Mouse (Mus musculus) intestine, embryonic 16.5 days (tissue): ENCODE measurements around the gene Rhbg. TPM values are rescaled to one million over a fixed set of nuclear protein-coding genes. Genes with fewer than 3 reads are reported as not detected.
"Not testable (repeated sequence)": the region's sequence is repeated elsewhere in the genome, so short reads cannot be mapped to it uniquely, and the experiment has no call there.

Experiments
- ATAC-seq: fragments of 200-750 bp; cut with Nextera tagmentation; 2 replicates; pipeline ENCODE4 v1.8.0; 2017; ENCODE audit warnings: moderate TSS enrichment, moderate library complexity
- H3K27ac ChIP-seq: fragments of 300-500 bp; sonication (generic); 2 replicates; pipeline ENCODE4 v1.5.1; 2014; ENCODE audit warnings: mild to moderate bottlenecking, low read length
- H3K27me3 ChIP-seq: fragments of 300-500 bp; sonication (generic); replicated peaks from 2 replicates; pipeline ENCODE4 v1.6.1; 2014; ENCODE audit warnings: low read length, control low read depth, mixed read lengths; ENCODE audit not compliant: control insufficient read depth, insufficient read depth
- H3K36me3 ChIP-seq: fragments of 300-500 bp; sonication (generic); 2 replicates; pipeline ENCODE4 v1.6.1; 2014; ENCODE audit warnings: low read length, control low read depth; ENCODE audit not compliant: control insufficient read depth, insufficient read depth
- H3K4me1 ChIP-seq: fragments of 300-500 bp; sonication (generic); 2 replicates; pipeline ENCODE4 v1.6.1; 2014; ENCODE audit warnings: low read length, control low read depth, mixed read lengths; ENCODE audit not compliant: control insufficient read depth, insufficient read depth
- H3K4me2 ChIP-seq: fragments of 300-500 bp; sonication (generic); 2 replicates; pipeline ENCODE4 v1.6.1; 2014; ENCODE audit warnings: low read depth, low read length, control low read depth
- H3K4me3 ChIP-seq: fragments of 300-500 bp; sonication (generic); 2 replicates; pipeline ENCODE4 v1.5.1; 2014; ENCODE audit warnings: mild to moderate bottlenecking, low read length
- H3K9ac ChIP-seq: fragments of 300-500 bp; sonication (generic); 2 replicates; pipeline ENCODE4 v1.6.1; 2014; ENCODE audit warnings: low read depth, low read length
- H3K9me3 ChIP-seq: fragments of 300-500 bp; sonication (generic); 2 replicates; pipeline ENCODE4 v1.6.1; 2016; ENCODE audit warnings: low read length, control low read depth; ENCODE audit not compliant: control insufficient read depth
- WGBS: fragments of 180-500 bp; shearing (Covaris S2); extraction: QIAGEN DNeasy Blood & Tissue Kit; methylation state at CpG from one replicate; pipeline ENCODE4 v1.1.7; 2014; 5-methylcytosine and 5-hydroxymethylcytosine counted together
- polyA plus RNA-seq: library from polyadenylated mRNA; unstranded; fragments of >200 nt; fragmentation: Nextera tagmentation; extraction: Ambion mirVana; gene quantifications from 2 replicates; pipeline ENCODE4 v1.2.1, GENCODE M21; 2015

Gene Rhbg
- polyA plus RNA-seq, 1 experiment from 2014 or later, result 1.3 TPM

DNA sequence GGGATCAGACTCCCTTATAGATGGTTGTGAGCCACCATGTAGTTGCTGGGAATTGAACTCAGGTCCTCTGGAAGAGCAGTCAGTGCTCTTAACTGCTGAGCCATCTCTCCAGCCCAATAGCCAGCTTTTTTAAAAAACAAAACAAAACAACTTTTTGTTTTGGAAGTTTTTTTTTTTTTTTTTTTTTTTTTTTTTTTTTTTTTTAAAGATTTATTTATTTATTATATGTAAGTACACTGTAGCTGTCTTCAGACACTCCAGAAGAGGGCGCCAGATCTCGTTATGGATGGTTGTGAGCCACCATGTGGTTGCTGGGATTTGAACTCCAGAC, 31.0 kb upstream of the Rhbg start:
- H3K36me3 ChIP-seq, result not testable (repeated sequence)

GRCm38 (mm10) chr3:88284815-88285564, 30.5 kb upstream of the Rhbg start:
- not testable (repeated sequence) for H3K27me3 ChIP-seq, H3K36me3 ChIP-seq, H3K4me2 ChIP-seq, ATAC-seq, H3K27ac ChIP-seq, H3K9me3 ChIP-seq, H3K9ac ChIP-seq, H3K4me1 ChIP-seq, H3K4me3 ChIP-seq
- 93% methylated on average over 14 of the region's 14 CpGs for WGBS

More for the DNA sequence above, 31.0 kb upstream of the Rhbg start:
- H3K27me3 ChIP-seq, H3K4me3 ChIP-seq, H3K4me1 ChIP-seq, H3K9ac ChIP-seq, H3K27ac ChIP-seq, H3K9me3 ChIP-seq, H3K4me2 ChIP-seq, ATAC-seq: not testable (repeated sequence)
- WGBS, result no CpG with 5 or more reads among the region's 2 CpGs

GRCm38 (mm10) chr3:88281141-88281916, 26.8 kb upstream of the Rhbg start:
- H3K4me1 ChIP-seq, H3K4me3 ChIP-seq, H3K9me3 ChIP-seq, H3K4me2 ChIP-seq, H3K9ac ChIP-seq, H3K27me3 ChIP-seq, H3K36me3 ChIP-seq, ATAC-seq, H3K27ac ChIP-seq: not testable (repeated sequence)
- WGBS, result 75% methylated on average over 11 of the region's 11 CpGs

DNA sequence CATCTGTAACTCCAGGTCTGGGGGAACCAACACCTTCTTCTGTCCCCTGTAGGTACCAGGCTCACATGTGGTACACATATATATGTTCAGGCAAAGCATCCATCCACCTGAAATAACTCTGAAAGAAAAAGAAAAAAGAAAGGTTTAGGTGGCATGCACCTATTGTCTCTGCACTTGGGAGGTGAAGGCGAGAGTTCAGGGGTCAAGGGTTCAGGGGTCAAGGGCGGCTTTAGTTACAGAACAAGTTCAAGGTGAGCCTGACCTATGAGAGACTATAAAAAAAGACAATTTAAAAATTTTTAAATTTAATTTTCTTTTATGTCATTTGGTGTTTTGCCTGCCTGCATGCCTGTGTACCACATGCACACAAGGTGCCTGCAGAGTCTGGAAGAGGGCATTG, 25.5 kb upstream of the Rhbg start:
- Histone ChIP-seq H3K9me3 (no peaks in the 10 kb centered on the region), H3K9ac (no peak overlapping the region), H3K4me2 (no peak overlapping the region), H3K4me1 (no peaks in the 10 kb centered on the region), H3K4me3 (no peak overlapping the region), H3K27me3 (no peaks in the 10 kb centered on the region), H3K27ac (no peak overlapping the region), H3K36me3 (no peaks in the 10 kb centered on the region)
- WGBS, result 90% methylated on average over 2 of the region's 2 CpGs
- no peak for ATAC-seq

DNA sequence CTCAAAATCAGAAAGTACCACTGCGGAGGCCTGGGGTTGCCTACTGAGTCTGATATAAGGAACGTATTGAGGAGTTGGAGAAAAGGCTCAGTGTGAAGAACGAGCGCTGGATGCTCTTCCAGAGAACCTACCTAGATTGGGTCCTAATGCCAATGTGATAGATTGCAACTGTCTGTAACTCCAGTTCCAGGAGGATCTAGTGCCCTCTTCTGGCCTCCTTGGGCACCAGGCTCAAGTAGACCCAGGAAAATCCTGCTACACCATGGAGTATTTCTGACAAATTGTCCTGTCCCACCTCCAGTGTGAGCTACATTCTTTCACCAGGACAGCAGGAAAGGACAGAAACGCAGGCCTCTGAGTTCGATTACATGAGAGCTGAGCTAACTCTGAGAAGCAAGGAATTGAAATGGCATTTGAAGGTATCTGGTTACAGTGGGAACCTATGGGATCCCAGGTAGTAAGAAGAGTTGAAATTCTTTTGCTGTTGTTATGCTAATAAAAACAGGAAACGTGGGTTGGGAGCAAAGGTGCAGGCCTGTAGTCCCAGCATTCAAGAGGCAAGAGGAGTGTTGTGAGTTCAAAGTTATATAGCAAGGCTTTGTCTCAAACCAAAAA, 22.1 kb upstream of the Rhbg start:
- H3K27ac ChIP-seq, result no peak overlapping the region
- no peaks in the 10 kb centered on the region for H3K9me3 ChIP-seq
- no peak overlapping the region for H3K4me3 ChIP-seq
- no peak for ATAC-seq
- H3K4me2 ChIP-seq, result no peak overlapping the region
- H3K27me3 ChIP-seq, result no peaks in the 10 kb centered on the region
- WGBS, result 41% methylated on average over 7 of the region's 7 CpGs
- H3K4me1 ChIP-seq, result no peaks in the 10 kb centered on the region
- no peaks in the 10 kb centered on the region for H3K36me3 ChIP-seq
- no peak overlapping the region for H3K9ac ChIP-seq

- Histone ChIP-seq H3K27ac (no peak overlapping the region), H3K27me3 (no peaks in the 10 kb centered on the region), H3K36me3 (no peaks in the 10 kb centered on the region), H3K4me1 (no peaks in the 10 kb centered on the region), H3K9me3 (no peaks in the 10 kb centered on the region), H3K4me3 (no peak overlapping the region), H3K4me2 (no peak overlapping the region), H3K9ac (no peak overlapping the region)
- ATAC-seq, result no peak
- WGBS, result 89% methylated on average over 2 of the region's 2 CpGs
Measured at GRCm38 (mm10) chr3:88276121-88276520, 21.6 kb upstream of the Rhbg start.

DNA sequence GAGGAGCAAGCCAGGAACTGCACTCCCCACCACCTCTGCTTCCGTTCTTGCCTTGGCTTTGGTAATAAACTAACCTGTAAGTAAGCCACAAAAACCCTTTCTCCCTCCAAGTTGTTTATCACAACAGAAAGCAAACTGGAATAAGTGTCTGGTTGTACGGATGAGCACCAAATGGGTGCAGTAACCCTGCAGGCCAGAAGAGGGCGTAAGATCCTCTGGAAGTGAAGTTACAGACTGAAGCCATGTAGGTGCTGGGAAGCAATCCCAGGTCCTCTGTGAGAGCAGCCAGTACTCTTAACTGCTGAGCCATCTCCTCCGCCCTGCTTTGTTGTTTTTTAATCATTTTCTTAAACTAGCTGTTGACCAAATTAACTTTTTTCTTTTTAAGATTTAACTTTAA, 19.5 kb upstream of the Rhbg start:
- H3K4me3 ChIP-seq, result no peak overlapping the region
- H3K27me3 ChIP-seq, result no peaks in the 10 kb centered on the region
- no peak overlapping the region for H3K4me2 ChIP-seq
- no peaks in the 10 kb centered on the region for H3K9me3 ChIP-seq
- 92% methylated on average over 4 of the region's 4 CpGs for WGBS
- no peaks in the 10 kb centered on the region for H3K36me3 ChIP-seq
- ATAC-seq, result no peak
- no peaks in the 10 kb centered on the region for H3K4me1 ChIP-seq
- no peak overlapping the region for H3K27ac ChIP-seq
- no peak overlapping the region for H3K9ac ChIP-seq

GRCm38 (mm10) chr3:88271859-88272258, 17.4 kb upstream of the Rhbg start:
- no peak overlapping the region for H3K27ac ChIP-seq
- no peaks in the 10 kb centered on the region for H3K9me3 ChIP-seq
- no peaks in the 10 kb centered on the region for H3K36me3 ChIP-seq
- H3K4me3 ChIP-seq, result no peak overlapping the region
- no peak for ATAC-seq
- H3K9ac ChIP-seq, result no peak overlapping the region
- H3K4me1 ChIP-seq, result no peaks in the 10 kb centered on the region
- WGBS, result 89% methylated on average over 3 of the region's 3 CpGs
- H3K27me3 ChIP-seq, result no peaks in the 10 kb centered on the region
- H3K4me2 ChIP-seq, result no peak overlapping the region

DNA sequence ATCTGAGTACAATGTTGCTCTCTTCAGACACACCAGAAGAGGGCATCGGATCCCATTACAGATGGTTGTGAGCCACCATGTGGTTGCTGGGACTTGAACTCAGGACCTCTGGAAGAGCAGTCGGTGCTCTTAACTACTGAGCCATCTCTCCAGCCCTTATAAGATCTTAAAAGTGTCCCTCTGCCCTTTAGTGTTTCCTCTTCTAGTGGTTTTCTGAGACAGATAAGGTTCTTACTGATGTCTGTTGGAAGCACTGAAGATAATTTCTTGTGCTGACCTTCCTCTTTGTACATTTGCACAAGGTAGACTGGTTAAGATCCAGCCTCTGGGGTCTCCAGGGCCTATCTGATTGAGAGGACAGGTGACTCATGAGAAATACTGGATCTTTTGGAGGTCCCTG, 16.8 kb upstream of the Rhbg start:
- not testable (repeated sequence) for H3K36me3 ChIP-seq, H3K9ac ChIP-seq, H3K4me3 ChIP-seq, H3K27me3 ChIP-seq, ATAC-seq, H3K27ac ChIP-seq, H3K9me3 ChIP-seq, H3K4me2 ChIP-seq, H3K4me1 ChIP-seq
- 85% methylated on average over 2 of the region's 2 CpGs for WGBS
